Mouse (Mus musculus): ENCODE measurements around the gene Fbxl16.
A peak's percentile ranks its signal among the peaks of the same experiment; 100 is the strongest.

Fbxl16 gene

DNA sequence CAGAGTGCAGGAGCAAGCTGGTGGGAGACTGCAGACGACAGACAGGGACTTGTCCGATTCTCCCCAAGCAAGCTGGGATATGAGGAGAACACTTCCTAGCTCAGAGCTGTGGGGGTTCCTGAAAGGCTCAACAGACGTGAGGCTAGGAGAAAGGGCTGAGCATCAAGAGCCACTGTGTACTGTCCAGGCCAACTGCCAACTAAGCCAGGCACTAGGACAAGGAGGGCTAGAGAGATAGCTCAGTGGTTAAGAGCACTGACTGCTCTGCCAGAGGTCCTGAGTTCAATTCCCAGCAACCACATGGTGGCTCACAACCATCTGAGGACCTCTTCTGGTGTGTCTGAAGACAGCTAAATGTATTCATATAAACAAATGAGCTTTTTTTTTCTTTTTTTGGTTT, 33.6 kb downstream of the Fbxl16 start:
- no peak for DNase-seq (ENCODE audit: low read depth, low spot score)

DNA sequence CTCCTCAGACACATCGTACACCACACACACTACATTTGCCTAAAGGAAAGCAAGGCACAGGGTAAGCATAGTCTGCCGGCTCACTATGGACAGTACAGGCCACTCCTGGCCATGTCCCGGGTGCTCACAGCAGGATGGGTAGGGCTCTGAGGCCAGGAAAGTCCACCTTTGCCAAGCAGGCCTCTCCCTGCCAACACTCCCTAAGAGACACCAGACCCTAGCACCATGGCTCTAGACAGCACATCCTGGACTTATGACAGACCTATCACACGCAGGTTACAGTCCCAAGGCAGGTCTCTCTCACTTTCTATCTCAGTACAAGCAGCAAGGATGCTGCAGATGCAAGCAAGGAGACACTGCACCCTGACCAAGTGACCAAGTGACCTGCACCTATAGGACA, 34.2 kb downstream of the Fbxl16 start:
- no peak for DNase-seq (ENCODE audit: low read depth, low spot score)

DNA sequence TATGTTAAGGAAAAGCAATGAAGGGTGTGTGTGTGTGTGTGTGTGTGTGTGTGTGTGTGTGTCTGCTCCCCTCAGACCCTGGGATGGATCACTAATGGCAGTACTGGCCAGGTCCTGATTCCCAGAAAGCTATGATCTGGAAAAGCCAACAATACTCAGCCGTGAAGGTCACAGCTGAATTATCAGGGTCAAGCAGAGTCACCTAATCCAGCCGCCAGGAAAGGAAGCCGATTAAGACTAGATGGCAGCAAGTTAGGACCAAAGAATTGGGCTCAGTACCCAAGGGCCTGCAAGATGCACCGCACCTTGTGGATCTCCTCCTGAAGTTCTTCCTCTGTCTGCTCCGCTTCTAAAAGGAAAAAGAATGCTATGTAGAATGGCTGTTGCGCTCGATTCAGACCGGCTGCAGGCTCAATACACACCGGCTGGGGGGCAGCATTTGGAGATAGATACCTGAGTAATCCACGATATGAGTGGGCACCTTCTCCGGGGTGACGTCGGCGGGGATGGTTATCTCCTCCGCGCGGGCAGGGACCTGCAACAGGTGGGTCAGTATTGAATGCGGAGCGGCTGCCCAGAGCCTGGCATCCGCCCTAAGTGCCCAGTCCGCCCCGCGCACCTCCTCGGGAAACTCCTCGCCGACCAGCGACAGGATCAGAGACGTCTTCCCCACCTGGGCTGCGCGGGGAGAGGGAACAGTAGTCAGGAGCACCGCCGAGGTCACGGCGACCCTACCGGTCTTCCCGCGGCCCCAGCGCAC, 34.9 kb downstream of the Fbxl16 start:
- DNase-seq (ENCODE audit: low read depth, low spot score): no peak

DNA sequence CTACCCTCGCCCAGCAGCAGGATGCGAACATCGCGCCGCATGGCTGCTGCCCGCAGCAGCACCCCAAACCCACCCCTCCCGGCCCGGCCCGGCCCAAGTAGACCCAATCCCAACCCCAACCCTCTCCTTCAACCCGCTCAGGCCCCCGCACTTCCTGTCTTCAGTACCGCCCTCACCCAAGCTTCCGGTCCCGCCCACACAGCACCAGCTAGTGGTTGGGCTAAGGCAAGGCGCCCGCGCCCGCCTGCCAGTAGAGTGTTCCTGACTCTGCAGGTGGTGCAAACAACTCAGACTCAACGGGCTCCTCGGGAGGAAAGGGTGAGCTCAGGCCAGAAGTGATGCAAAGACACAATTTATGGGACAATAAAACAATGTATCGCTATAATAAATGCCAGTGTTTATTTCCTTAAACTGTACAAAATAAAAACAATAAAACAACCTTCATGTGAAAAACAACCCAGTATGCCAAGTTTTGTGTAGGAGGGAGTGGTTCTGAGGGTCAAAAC, 35.6 kb downstream of the Fbxl16 start, which contains the start of gene Rhot2:
TSS of gene Rhot2 (minus strand) at position 456 of the 506 bp plus-strand sequence.
- peak; percentile 67 for DNase-seq (ENCODE audit: low read depth, low spot score)

DNA sequence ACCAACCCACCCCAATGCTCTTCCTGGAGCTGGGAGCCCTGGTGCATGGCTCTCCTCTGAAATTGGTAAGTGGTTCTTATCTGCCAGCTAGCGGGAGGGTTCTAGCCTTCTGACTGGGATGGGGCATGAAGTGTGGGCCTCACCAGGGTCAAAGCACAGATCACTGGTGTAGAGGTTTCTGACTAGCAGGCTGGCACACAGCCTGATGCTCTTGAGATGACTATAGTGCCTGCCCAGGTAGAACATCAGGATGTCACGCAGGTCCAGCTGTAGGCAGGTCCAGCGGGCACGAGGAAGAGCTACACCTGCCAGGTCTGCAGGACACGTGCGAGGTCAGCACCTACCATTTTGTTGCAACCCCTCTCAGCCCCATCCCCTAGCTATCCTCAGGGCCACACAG, 51.3 kb downstream of the Fbxl16 start:
- DNase-seq (ENCODE audit: low read depth, low spot score): no peak

DNA sequence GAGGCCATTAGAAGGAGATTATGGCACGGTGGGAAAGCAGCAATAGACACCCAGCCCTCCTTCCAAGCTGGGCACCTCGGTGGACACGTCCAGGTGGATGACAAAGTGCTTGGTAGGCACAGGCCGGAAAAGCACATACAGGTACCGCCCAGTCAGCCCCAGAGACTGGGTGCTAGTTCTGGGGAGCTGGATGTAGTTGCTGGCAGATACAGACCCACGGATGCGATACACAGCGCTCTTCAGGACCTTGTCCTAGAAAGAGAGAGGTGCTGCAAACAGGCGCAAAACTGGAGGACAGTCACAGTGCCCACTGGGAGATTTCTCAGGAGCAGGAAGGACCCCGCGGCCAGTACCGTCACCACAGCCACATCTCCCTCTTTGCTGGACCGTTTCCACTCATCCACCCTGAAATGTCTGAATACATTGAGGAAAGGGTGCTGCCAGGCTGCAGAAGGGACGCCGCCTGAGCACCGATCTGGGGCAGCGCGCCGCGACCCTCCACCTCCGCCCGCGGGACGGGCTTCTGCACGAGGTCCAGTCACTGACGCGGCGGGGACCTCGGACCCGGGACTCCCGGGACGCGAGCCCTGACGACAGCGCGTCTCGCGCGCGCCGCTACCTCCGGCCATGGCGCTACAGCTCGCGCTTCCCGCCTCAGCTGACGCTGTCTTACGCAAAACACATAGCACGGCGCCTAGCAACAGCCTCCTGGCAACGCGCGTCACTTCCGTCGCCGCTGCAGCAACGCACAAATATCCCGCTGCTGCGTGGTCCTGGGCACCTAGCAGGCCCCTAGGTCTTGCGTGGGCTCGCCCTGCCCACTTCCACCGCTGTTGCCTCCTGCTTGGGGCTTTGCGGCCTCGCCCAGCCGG, 52.2 kb downstream of the Fbxl16 start, which contains the start of gene Wdr90:
TSS of gene Wdr90 (minus strand) at position 670 of the 872 bp plus-strand sequence.
- no peak for DNase-seq (ENCODE audit: low read depth, low spot score)

DNA sequence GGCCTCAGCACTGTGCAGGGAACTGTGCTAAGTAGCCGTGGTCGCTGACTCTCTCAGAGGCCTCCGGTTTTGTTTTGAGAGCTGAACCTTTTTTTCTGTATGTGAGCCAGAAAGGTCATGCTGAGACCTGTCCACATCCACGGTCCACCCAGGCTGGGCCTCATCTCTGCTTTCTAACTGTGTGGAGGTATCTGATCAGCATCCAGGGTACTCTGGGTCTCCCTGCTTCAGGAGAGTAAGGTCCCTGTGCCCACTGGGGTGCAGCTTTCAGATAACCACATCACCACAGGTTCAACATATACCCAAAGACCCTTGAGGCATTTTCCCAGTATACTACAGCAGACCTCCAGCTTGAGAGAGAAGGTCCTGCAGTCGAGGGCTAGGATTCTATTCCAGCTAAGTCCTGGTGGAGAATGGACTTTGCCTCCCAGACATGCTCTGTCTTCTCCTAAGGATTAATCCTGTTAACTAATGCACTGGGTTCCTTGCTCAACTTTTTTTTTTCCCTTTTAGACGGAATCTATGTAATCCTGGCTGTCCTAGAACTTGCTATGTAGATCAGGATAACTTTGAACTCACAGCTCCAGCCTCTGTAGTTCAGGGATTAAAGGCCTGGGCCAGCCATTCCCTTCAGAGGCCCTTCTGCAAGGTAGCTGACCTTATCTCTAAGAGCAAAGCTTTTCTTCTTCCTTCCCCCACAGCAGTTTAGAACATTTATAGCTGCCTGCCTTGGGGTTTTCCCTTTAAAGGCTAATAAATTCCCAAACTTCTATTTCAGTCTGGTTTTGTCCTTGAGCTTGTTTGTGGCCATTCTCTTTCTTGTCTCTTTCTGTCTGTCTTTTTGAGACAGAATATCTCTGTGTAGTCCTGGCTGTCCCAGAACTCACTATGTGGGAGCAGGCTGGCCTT, 53.1 kb downstream of the Fbxl16 start:
- no peak for DNase-seq (ENCODE audit: low read depth, low spot score)

DNA sequence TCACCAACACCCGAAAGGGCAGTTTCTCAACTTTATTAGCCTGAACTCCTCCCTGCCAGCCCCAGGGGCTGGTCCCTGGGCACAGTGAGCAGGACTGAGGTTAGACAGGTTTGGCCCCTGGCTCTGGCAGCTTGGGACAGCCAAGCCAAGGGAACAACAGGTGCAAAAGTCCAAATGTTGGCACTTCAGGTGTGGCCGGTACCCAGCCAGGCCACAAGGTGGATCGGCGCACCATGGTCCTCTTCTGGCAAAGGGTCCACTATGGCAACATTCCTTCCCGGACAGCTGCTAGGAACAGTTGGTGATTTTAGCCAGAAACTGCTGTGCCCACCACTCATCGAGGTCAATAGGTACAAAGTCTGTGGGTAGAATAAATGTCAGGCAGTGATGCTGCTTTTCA, 54.8 kb downstream of the Fbxl16 start:
- DNase-seq (ENCODE audit: low read depth, low spot score): no peak

DNA sequence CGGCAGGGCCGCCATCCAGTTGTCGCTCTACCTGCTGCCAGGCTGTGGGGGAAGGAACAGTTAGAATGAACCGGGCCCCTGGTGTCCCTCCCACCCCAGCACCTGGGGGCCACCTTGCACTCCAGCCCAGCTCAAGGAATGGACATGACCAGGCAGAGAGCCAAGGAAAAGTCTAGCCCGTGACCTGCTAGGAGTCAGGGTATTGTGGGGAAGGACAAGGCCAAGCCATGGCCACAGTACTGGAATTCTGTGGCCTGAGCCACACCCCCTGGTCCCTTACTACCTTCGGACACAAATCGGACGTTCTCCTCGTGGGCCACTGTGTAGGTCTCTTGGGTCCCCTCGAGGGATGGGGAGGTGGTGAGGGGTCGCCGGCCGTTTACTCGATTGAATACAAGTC, 55.4 kb downstream of the Fbxl16 start:
- DNase-seq (ENCODE audit: low read depth, low spot score): no peak

DNA sequence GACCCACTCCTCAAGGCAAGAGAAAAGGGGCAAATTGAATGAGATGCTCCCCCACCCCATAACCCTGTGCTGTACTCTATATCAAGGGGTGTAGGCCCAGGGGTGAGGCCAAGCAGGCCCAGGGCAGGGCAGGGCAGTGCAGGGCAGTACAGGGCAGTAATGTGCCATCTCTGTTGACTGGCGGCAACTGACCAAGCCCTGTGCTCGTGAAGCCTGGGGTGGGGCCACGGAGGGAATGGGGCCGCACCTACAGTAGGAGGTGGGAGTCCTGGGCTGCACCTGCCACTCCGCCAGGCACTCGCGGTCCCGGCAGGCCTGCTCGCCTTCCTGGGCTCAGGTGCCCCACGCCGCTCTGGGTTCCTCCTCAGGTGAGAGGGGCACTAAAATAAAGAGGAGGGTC, 56.4 kb downstream of the Fbxl16 start:
- DNase-seq (ENCODE audit: low read depth, low spot score): no peak

DNA sequence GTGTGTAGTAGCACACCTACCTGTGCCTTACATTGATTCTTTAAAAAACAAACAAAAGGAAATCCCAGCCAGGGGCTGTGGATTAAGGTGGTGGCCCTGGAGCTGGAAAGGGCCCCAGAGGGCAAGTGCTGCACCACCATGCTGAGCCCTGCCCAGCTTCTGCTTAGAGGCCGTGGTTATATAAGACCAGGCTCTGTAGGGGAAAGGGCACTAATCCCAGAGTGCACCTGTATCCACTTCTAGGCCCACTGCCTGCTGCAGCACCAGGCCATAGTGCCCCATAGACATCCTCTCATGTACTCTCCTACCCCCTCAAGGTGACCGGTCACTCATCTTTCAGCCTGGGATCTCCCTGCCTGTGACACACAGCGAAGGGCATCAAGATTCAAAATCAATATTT, 57.3 kb downstream of the Fbxl16 start:
- no peak for DNase-seq (ENCODE audit: low read depth, low spot score)

DNA sequence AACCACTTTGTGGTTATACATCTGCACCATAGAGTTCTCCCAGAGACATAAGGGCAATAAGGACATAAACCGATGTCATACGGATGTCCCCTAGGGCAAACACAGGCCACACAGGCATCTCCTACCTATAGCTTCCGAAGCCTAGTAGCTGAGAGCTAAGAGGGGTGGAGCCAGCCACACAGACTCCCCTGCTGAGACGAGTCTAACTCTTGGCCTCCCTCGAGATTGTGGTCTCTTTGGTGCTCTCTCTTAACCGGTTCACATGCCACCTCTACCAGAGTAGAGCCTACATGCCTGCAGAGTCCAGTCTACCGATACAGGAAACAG, 58.6 kb downstream of the Fbxl16 start:
- DNase-seq (ENCODE audit: low read depth, low spot score): no peak

DNA sequence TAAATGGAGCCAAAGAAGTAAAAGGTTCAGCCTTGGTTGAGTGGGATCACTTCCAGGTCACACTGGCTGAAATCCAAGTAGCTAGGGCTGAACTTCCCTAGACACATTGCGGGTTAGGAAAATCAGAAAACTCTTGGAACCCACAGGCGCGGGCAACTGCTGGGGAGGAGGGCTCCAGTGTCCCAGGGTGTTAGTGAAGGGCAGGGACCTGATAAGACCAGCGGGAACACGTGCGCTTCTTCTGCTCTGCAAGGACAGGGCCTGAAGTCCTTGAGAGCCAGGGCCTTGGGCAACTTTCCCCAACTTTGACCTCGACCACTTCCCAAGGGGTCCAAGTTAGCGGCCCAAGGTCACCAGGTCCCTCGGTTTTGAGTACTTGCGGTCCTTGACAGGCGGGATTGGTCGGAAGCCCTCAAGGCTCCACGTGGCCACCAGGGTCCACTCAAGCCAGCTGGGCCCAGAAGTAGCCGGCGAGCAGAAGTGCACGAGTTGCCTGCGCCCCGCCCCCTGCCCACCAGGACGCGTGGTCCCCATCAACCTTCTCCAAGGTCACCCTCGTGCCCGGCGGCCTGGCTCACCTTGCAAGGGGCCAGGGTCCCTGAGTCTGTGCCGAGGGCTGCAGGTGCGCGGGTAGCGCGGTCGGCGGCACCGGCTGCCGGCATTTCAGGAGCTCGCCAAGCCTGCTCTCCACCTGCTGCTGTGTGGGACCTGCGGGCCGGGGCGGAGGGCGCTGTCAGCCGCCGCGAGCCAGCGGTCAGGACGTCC, 59.1 kb downstream of the Fbxl16 start:
- no peak for DNase-seq (ENCODE audit: low read depth, low spot score)

DNA sequence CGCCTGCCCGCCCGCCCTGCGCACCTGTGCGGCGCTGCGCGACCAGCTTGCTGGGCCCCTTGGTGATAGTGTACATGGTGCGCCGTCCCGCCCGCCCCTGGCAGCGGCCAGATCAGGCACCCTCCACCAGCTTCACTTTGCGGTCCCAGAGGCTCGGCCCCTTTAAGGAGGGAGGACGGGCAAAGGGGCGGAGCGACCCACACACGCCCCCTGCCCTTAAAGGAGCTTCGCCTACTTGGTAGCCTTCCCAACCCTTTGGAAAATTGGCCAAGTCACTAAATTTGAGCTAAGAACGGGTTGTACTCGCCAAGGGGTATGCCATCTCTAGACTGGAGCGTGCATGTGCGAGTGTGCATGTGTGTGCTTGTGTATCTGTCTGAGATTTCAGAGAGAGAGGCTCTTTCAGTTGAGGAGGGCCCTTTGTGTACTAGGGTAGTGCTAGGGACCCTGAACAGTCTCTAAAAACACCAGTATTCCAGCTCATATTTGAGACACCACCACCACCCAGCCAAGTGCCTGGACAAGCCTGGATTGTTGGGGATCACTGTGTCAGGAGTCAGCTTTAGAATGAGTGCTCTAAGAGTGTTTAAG, 59.8 kb downstream of the Fbxl16 start, which contains the start of gene Mcrip2:
TSS of gene Mcrip2 (minus strand) at position 164 of the 591 bp plus-strand sequence.
- DNase-seq (ENCODE audit: low read depth, low spot score): no peak

DNA sequence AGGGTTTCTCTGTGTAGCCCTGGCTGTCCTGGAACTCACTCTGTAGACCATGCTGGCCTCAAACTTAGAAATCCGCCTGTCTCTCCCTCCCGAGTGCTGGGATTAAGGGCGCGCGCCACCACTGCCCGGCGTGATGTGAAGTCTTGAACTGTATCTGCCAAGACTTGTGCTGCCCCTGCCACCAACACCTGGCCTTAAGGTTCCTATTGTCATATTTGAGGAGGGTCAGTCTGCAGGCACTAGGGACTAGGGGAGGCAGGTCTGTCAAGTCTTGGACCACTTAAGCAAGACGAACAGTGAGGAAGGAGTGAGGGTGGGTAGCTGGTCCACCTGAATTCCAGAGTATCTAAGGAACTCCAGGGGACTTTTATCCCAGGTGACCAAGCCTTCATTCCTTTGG, 60.6 kb downstream of the Fbxl16 start:
- DNase-seq (ENCODE audit: low read depth, low spot score): no peak

DNA sequence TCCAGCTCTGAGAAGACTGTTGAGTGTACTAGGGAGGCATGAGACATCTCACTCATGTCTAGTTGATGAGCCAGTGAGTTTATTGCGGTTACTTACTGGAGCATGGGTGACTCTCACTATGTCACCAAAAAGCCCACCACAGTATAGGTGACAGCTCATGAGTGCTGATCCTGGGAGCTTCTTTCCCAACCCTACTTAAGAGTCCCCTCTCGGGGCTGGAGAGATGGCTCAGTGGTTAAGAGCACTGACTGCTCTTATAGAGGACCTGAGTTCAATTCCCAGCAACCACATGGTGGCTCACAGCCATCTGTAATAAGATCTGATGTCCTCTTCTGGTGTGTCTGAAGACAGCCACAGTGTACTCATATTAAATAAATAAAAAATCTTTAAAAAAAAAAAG, 61.1 kb downstream of the Fbxl16 start:
- no peak for DNase-seq (ENCODE audit: low read depth, low spot score)

Measured in WW6 (cell line).